Mouse (Mus musculus): ENCODE measurements at regions not wholly inside any gene's neighbourhood (a gene's known extent, or its start where the extent isn't known, plus 50 kb on each side); places are given as distances from the start of the nearest gene placed in this dataset.
"Not testable (repeated sequence)": the region's sequence is repeated elsewhere in the genome, so short reads cannot be mapped to it uniquely, and the experiment has no call there.

DNA sequence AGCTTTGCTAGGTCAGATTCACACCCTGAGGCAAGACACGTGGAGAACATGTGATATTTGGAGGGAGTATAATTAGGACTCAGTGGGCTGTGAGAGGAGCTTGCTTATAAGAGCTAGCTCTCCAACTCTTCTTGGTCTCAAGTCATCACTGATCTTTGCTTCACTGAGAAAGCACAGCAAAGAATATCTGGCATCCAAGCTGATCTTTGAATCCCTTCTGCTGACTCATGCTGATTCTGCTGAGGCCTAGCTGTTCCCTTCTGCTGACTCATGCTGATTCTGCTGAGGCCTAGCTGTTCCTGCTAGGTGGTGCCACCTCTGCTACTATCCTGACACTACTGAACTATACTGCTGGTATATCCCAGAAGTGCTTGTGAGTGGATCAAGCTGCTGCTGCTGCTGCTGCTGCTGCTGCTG, 639.0 kb upstream of the Slc8a1 start:
- DNase-seq (ENCODE audit: low spot score in 2 of 2) = no peak

DNA sequence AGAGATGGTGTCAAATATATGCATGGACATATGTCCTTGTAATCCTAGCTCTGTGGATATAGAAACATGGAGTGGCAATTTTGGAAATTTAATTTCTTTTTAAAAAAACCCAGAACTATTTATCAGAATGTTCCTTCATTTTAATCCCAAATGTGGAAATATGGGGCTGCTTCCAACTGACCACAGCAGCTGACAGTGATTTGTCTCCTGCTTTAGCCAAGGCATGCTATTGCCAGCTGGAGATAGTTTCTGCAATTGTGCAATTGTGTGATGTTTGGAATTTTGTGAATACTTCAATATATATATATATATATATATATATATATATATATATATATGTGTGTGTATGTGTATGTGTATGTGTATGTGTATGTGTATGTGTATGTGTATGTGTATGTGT, 629.7 kb upstream of the Slc8a1 start:
- no peak for DNase-seq (ENCODE audit: low spot score in 2 of 2)

DNA sequence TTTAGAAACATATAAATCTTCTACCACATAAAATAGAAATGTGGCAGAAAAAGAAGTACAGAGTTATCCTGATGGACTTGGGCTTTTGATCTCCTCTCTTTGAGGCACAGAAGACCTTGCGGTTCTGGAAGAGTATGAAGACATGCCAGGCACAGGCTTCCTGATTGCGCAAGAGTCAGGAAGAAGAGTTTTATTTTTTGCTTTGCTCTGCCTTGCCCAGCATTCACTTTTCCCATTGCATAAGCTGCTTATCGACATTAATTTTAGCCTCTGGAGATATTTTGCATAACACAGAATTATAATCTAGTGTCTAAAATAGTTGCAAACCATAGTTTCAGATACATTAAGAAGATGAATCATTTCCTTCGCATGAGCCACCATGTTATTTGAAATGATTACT, 627.8 kb upstream of the Slc8a1 start:
- DNase-seq (ENCODE audit: low spot score in 2 of 2) = no peak

DNA sequence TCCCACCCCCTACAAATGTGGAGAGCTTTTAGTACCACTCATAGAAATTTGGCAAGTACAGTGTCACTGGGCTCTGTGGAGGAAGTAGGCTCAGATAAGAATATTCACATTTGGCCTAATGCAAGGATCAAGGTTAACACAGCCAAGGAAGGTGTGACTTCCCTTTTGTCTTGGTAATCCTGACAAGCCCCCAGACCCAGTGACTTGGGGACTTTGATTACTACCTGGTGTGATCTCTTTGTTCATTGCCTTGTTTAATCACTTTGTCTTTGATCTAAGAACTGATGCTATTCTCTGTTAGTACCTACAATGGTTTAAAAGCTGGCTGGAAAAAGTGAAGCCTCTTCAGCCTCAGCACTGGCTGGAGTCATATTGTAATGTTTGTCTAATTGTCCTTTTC, 610.5 kb upstream of the Slc8a1 start:
- DNase-seq (ENCODE audit: low spot score in 2 of 2) = no peak

DNA sequence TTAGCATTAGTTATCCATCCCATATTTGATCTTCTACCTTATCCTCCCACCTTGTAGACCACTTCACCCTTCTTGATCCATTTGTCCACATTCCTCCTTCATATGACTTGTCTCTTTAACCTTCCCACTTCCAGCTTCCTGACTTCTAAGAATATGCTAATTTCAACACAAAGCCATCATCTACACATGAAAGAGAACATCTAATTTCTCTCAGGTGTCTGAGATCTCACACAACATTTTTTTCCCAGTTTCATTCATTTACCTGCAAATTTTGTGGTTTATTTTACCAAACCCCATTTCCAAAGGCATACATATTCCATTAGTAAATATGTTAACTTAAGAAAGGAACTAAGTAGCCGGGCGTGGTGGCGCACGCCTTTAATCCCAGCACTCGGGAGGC, 593.3 kb upstream of the Slc8a1 start:
- DNase-seq (ENCODE audit: low spot score in 2 of 2) = no peak

DNA sequence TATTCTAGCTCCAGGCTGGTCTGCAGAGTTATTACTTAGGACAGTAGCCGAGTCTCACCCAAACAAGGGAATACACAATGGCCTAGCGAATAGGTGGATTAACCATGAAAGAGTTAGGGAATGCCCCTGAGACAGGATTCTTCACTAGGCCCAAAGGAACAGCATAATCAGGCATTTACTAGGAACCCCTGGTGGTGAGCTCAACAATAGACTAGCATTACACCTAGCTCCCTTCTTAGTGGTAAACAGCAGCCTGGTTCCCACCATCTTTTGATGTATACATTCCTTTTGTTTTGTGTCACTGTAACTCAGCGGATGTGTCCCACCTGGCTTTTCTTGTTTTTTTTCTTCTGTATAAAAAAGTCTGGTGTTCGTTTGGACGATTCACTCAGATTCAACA, 574.0 kb upstream of the Slc8a1 start:
- DNase-seq (ENCODE audit: low spot score in 2 of 2) = no peak

DNA sequence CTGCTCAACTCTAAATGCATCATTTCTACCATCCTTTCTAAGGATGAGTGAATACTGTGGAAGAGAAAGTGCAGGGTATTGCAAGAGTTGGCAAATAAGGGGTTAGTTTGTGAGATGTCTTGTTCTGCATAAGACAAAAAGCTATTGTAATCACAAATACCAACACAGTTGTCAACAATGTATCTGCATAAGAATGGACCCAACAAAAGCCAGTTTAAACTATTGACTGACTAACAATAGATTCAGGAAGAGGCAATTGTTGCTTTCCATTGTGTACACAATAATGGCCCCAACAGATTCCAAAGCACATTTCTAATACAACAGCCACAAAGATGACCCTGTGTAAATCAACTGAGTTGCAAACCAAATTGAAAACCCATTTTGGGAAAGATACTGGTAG, 568.2 kb upstream of the Slc8a1 start:
- DNase-seq (ENCODE audit: low spot score in 2 of 2) = no peak

DNA sequence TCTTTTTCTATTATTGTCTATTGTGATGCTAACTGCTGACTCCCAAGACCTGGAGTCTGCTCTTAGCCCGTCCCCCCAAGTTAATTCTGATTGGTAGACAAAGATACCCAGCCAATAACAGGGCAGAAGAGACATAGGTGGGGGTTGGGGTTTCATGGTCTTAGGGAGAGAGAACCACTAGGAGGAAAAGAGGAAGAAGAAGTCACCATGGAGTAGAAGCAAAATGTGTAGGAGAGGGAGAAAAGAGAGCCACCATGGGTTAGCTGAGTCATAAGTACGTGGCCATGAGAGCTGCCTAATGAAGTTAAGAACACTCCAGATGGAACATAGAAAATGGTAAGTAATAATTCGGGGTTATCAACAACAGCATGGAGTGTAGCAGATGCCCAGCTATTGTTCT, 539.6 kb upstream of the Slc8a1 start:
- no peak for DNase-seq (ENCODE audit: low spot score in 2 of 2)

DNA sequence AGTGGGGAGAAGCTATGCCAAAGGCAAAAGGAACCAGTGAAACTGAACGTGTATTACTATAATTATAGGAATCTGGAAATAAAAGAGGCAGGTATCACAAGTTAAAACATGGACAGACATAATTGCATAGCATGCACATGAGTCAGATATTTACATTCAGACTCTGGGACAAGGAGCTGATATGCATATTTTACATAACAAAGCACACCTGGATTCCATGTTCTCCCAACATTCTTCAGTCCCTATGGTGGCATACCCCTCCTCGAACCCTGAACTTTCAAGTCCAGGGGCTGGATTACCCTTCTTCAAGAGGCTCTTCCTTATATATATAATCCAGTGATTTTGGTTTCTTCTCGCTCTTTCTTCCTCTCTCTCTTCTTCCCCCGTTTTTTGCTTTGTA, 535.8 kb upstream of the Slc8a1 start:
- DNase-seq (ENCODE audit: low spot score in 2 of 2) = no peak

DNA sequence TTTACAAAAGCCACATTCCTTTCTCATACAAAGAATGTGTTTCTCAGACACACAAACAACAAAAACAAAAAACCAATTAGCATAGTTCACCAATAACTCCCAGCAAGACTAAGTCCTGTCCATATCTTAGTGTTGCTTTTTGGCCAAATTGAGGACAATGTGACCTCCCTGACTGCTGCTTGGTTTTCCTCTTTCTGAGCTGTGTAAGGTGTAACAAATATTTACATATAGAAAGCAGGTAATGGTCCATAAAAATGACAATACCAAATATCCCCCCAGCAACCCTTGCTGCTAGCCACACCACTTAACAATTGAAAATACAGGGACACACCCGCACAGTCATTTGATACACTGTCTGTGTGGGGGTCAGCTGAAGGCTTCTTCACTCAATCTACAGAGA, 534.7 kb upstream of the Slc8a1 start:
- DNase-seq (ENCODE audit: low spot score in 2 of 2) = no peak

DNA sequence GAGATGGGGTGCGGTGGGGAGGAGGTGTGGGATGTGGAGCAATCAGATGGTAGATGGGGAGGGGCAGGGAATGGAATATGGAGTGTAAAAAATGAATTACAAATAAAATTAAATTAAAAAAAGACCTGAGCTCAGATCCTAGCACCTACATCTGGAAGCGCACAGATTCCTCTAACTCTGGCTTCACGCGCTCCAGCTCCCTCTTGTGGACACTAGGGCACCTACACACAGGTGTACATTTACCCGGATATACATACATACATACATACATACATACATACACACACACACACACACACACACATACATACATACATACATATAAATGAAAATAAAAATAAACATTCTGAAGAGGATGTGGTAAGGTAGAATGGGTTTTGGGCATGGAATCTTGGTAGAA, 528.7 kb upstream of the Slc8a1 start:
- not testable (repeated sequence) for DNase-seq (ENCODE audit: low spot score in 2 of 2)

DNA sequence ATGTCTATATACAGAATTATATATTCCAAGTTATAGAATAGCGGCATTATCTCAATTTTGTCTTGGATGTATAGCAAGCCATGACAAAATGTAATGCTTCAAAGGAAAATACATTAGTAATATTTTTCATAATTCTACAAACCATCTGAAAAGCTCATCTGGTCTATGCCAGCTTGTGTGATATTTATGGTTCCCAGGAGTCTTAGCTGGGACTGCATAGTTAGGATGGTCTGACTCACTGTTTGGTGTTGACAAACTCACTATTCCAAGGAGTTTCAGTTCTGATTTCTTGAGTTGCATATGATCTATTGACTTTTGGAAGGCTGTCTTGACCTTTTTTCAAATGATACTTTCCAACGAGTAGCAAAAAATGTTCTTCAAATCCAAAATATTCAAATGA, 514.2 kb upstream of the Slc8a1 start:
- no peak for DNase-seq (ENCODE audit: low spot score in 2 of 2)

DNA sequence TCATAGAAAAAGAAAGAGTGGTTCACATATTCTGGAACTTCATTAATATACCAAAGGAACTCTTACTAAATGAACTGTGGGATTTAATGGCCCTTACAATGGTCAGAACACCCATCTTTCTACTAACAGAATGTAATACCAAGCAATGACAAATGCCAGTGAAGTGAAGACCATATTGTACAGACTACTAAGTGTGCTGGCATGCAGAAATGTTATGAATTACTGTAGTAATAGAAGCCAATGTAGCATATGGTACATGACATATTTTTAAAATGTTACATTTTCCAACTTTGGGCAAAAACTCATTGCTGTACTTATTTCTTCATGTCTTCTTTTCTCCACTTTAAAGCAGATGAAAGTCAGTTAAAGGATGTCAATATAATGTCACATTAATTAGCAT, 513.7 kb upstream of the Slc8a1 start:
- no peak for DNase-seq (ENCODE audit: low spot score in 2 of 2)

DNA sequence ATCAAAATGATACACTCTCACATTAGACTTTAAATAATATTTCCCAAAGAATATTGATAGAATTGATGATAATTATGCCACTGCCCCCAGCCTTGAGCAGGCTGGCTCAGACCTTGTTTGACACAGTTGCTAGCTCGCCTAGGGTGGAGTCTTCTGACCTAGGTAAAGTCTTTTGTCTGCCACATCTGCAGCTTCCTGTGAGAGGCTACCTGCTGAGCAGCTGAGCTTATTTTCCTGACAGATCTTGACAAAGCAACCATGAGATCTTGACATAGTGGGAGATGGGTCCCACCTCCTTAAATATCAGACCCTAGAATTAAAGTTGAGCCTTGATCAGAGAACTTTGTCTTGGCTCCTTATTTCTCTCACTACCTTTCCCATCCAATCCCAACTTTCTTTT, 500.2 kb upstream of the Slc8a1 start:
- no peak for DNase-seq (ENCODE audit: low spot score in 2 of 2)

DNA sequence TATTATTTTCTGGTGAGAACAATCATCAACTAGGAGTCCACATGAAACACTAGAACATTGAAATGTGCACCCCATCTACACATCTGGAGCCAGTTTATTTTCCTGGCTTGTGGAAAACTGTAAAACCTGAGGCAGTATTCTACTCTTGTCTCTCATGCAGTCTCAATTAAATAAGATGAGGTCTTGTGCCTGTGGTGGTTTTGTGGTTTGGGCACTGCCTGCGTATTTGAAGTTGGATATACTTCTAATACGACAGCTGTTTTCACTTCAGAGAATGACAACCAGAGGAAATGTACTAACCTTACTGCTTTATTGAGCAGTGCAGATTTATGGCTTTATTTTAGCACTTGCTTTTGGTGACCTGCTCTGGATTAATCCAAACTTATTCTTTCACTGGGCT, 499.3 kb upstream of the Slc8a1 start:
- no peak for DNase-seq (ENCODE audit: low spot score in 2 of 2)

DNA sequence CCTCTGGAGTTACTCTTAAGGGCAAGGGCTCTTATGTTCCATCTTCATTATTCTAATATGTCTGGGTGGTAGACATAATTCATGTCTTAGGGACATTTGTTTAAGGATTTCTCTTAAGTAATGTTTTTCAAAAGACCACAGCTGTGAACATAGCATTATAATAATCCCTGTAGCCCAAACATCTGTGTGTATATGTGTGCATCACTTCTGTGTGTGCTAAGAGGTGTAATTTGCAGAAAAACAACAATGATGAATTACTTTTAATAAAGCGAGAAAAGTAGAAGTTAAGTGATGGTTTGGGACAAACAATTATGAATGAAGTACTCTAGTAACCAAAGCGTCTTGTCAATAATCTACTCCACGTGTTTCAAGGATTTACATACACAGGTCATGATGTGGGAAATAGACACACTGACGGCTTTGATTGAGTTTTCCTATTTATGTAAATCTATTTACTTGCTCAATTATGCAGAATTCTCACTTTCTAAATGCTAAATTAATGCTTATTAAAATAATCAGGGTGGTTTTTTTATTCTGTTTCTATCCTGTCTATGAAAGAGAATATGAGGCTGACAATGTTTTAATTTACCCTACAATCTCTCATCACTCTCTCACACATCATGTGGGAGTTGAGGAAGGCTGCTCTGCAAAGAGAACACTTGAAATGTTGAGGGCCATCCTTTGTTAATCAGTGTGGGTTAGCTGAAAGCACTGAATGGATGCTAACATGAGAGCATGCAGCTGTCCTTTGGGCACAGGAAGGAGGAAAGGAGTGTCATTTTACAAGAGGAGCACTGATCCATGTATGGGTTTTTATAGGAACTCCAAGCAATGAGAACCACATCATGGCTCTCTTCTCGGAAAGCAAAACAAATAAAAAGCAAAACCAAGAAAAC, 477.8 kb upstream of the Slc8a1 start:
- no peak for DNase-seq (ENCODE audit: low spot score in 2 of 2)

DNA sequence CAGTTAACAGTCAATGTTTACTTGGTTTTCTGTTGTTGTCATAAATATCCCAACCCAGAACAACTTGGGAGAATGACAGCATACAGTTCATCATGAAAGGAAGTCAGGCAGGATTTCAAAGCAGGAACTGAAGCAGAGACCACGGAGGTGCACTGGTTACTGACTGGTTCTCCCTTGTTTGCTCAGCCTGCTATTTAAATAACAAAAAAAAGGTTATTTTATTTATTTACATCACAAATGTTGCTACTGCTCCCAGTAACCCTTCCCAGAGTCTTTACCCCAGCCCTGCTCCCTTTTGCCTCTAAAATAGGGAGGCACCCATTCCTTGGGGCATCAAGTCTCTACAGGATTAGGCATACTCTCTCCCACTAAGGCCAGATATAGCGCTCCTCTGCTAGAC, 461.8 kb upstream of the Slc8a1 start:
- DNase-seq (ENCODE audit: low spot score in 2 of 2) = no peak

DNA sequence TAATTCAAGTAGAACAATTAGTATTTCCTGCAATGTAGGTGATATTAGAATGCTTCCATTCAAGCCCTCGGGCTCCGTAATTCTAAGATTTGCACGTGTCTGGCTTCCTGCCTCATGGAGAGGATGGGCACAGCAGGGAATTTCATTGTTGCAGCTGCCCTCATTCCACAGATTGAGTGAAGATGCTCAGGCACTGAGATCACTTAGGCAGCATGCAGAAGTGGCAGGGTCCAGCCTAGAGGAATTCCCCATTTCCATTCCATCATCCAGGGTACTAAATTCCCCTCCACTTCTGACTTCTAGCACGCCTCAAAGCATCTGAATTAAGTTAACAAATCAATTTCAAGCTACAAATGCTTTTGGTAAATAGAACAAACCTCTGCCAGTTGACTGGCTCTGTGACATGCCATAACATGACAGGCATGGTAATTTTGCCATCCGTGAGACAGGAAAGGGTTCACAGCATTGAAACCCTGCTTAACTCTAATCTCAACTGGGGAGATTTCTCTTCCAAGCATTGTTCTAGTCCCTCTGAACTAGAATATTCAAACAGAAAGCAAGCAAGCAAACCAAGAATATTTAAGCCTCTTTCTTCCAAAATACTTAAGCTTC, 461.0 kb upstream of the Slc8a1 start:
- DNase-seq (ENCODE audit: low spot score in 2 of 2) = peak in 1 of 2 experiments; percentile 9

DNA sequence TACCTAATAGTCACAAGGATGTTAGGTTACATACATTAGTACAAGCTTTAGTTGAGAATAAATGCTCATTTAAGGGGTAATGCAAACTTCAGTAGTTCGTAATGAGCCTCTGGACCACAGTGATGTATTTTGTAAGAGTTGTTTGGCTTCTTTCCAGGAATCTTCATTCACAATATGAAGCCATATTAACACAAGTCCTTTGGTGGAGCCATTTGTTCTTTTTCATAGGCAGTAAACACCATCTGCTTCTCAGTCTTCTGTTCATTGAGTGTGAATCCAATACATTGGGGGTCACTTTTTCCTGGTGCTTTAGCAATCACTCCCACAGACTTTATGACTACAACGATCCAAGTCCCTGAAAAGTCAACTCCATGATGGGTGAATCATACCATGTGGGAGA, 446.1 kb upstream of the Slc8a1 start:
- no peak for DNase-seq (ENCODE audit: low spot score in 2 of 2)

DNA sequence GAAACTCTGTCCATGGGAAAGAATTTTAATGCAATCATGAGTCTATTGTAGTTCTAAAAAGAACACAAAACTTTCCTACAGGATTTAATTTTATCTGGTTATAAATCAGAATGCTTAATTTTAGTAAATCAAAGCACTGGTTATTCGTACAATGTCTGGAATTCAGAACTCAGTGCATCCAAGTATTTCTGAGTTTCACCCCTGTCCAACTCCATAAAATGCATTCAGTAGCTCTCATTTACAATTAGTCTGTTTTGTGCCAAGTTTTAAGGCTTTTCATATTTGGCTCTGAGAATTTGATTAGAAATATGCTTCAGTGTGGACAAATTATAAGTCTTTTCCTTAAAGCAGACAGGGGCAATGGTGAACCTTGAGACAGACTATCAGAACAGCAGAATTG, 433.0 kb upstream of the Slc8a1 start:
- no peak for DNase-seq (ENCODE audit: low spot score in 2 of 2)

DNA sequence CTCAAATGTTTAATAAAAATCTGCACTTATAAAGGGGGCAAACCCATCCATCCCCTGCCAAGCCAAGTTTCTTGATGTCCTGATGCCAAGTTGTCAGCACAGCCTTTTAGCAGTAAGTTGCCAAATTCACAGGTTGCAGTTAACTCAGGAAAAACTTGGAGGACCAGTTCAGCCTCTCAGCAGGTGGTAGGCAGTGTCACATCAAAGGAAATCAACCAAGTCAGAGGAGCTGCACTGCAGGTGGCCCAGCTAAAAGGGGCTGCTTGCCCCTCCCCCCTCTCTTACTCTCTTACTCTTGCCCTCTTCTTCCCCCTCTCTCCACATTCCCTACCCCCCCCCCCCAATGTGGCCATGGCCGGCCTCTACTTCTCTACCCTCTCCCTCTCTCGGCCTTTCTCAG, 415.3 kb upstream of the Slc8a1 start:
- no peak for DNase-seq (ENCODE audit: low spot score in 2 of 2)

DNA sequence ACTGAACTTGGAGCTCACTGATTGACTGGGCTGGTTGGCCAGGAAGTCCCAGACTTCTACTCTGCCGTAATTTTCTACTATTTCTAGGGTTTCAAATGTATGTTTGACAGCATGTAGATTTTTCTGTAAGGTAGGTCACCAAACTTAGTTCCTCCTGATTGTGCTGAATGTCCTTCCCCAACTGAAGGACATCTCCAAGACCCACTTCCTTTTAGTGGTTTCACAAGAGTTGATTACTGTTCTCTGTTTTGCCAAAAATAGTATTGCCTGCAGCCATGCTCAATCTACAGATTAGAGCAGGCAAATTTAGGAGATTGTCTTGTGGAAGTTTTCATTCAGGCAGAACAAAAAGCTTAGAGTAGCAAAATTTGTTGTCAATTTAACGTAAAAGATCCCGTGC, 396.7 kb upstream of the Slc8a1 start:
- DNase-seq (ENCODE audit: low spot score in 2 of 2) = no peak

DNA sequence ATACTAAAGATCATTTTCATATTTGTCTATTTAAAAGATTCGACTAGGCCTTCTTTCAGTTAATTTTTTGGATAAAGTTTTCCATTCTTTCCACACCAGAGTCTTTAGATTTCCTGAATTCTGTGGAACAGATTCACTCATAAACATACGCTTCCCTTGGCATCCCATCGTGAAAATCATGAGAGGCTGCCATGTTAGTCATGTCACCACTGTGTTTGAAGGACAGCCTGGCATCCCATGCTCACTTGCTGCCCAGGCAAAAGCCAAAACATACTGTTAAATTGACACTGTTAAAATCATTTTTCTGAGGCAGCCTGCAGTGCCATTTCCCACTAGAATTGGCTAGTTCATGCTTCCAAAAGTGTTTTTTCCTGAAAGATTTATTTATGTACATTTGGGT, 394.8 kb upstream of the Slc8a1 start:
- DNase-seq (ENCODE audit: low spot score in 2 of 2) = no peak

Data from gastrocnemius, postnatal 4 days (tissue).